Mouse (Mus musculus) frontal cortex, postnatal 14 days (tissue): ENCODE results near the gene Zbtb38.

Experiments
- DNase-seq, 2 experiments: peaks; one replicate each; pipeline ENCODE4 v3.0.0; 2022; ENCODE audit warnings: low spot score in 2 of 2

The Zbtb38 gene

DNA sequence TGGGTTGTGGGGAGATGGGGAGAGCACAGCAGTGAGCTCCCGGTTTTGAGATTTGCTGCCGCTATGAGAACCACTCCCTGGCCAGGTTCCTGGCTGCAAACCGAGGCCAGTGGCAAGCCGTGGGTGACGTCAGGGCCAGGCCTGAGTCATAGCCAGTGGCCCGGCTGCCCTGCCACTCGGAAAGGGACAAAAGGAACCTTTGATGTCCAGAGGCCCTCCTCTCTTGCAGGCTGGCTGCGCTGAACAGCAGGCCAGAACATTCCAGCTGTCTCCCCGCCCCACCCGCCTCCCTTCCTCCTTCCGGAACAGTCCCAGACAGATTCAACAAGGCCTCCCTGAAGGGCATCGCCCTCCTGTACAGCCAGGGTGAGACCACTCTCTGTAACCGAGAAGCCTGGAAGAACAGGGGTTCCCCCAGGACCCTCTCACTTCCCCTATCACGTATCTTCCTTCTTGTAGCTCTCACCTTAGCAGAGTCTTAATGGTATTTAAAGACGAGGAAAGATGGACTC lies at the start of gene Zbtb38:
Gene Zbtb38, minus strand, starts transcription at position 229 of the 512 bp plus-strand sequence.
- DNase-seq = peak in 1 of 2 experiments; percentile 49

GRCm38 (mm10) chr9:96800131-96800825 lies 47.6 kb upstream of the Zbtb38 start:
- DNase-seq = no peak

GRCm38 (mm10) chr9:96797311-96797710 lies 44.7 kb upstream of the Zbtb38 start:
- no peak for DNase-seq

DNA sequence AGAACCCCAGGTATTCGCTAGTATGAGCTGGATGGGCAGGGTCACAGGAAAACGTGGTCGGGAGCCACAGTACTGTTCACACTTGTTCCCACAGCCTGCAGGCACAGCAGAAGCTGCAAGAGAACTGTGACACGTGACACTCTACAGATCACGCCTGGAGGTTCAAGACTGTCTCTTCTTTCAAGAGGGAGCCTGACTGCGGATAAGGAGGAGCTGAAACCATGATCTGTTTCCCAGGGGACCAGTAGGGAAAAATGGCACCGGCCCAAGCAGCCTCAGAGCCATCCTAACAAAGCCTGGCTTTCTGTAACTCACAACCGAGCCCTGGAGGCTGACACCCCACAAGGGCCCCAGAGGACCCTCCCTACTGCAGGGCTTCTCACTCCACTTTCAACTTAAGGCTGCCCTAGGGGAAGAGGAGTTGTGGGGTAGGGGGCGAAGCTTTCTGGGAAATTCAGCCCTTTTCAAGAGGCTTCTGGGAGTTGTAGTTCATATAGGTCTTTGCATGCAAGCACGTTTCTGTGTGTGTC lies 42.8 kb upstream of the Zbtb38 start:
- peak; percentile 15 to 25 for DNase-seq

- DNase-seq = no peak
These were observed 42.0 kb upstream of the Zbtb38 start for GRCm38 (mm10) chr9:96794601-96795000.

DNA sequence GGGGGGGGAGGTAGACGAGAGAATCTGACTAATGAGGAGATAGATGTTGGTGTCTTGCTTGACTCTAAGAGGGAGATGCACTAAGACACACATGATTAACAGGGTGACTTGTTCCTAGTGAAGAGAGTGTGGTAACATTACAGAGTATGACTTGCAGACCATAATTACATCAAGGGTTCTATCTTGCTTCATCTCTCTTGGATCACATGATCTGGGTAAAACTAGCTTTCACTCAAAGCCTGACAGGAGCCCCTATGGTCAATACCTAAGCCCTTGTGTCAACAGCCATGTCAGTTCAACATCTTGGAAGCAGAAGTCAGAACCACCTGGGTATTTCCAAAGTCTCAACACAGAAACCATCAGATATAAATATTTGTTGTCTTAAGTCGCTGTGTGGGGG lies 39.9 kb upstream of the Zbtb38 start:
- no peak for DNase-seq

DNA sequence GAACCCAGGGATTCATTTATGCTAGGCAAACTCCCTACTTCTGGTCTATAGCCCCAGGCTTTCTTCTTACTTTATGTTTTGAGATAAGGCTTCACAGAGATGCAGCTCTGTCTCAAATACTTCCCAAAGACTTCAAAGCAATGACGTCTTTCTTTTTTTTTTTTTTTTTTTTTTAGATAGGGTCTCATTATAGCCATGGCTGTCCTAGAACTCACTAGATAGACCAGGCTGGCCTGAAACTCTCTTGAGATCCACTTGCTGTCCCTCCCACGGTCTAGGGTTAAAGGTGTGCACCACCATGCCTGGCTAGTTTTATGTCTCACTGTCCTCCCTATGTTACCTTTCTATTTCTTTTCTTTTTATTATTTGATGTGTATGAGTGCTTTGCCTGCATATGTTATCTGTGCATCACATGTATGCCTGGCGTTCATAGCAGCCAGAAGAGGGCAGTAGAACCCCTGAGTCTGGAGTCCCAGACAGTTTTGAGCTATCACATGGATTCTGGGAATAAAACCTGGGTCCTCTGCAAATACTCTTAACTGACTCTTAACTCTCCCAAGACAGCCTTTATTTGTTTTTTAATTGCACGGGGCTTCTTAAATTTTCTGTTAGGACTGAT lies 37.9 kb upstream of the Zbtb38 start:
- DNase-seq = no peak

- no peak for DNase-seq
These were observed 37.3 kb upstream of the Zbtb38 start for GRCm38 (mm10) chr9:96789906-96790305.

DNA sequence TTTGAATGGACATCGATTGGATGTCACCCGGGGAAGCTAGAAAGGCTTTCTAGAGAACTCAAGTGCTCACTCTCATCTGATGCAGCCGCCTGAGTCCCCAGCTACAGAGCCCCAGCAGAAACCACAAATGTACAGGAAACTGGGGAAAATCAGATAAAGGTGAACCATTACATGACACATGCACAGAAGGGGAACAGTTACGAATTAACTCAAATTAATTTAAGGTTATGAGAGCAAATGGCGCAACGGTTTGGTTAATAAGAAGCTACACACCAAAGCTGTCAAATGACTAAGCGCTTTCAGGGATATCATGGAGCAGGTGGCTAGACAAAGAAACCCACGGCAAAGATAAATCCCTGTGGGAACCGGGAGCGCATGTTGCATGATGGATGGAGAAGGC lies 35.2 kb upstream of the Zbtb38 start:
- no peak for DNase-seq

DNA sequence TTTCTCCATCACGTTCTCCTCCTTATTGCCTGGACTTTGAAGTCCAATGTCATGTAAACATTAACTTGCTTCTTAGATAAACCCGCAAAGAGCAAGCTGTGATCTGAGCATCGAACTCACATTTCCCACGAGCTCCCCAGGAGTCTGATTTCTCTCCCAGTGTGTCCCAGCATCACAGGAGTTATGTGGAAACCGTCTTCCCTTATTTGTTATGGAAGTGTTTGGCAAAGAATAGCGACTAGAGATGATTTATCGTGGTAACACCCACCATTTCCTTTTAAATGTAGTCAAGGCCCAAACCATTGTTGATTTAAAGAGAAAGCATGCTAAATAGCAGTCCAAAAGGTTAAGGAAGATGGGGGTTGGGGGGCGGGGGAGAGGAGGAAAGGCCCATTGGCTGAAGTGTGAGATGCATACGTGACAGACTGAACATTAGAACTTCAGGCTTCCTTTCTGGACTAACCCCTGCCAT lies 33.3 kb upstream of the Zbtb38 start:
- no peak for DNase-seq

DNA sequence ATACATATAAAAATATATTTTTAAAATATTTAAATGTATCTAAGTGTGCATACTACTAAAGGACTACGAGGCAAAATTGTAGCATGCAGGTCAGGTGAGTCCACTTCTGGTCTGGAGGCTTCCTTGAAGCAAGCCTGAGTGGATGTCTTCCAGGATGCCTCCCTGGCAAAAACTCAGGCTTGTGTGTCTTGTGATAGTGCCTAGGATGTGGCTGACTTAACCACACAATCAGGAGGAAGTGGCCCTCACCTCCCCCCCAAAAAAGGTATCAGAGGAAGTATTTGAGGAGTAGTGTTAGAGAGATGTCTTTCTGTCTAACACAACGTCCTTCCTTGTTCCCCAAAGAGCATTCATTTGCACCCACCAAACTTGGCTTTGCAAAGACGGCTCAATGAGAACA lies 32.6 kb upstream of the Zbtb38 start:
- DNase-seq = no peak

DNA sequence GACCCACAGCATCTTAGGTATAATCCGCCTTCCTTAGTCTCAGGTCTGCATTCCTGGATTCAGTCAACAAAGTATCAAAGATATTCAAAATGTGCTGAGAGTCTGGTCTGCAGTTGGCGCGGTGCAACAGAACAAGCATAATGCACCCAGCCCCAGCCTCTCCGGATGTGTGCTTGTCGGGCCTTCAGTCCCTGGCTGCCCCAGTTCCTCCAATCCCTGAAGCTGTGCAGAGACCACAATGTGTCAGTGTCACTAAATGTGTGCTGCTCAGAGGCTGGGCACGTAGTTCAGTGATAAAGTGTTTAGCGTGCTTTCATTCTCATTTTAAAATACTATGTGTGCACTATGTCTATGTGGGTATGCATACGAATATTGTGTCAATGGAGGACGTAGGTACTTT lies 31.0 kb upstream of the Zbtb38 start:
- no peak for DNase-seq

GRCm38 (mm10) chr9:96783258-96783657 lies 30.6 kb upstream of the Zbtb38 start:
- no peak for DNase-seq

DNA sequence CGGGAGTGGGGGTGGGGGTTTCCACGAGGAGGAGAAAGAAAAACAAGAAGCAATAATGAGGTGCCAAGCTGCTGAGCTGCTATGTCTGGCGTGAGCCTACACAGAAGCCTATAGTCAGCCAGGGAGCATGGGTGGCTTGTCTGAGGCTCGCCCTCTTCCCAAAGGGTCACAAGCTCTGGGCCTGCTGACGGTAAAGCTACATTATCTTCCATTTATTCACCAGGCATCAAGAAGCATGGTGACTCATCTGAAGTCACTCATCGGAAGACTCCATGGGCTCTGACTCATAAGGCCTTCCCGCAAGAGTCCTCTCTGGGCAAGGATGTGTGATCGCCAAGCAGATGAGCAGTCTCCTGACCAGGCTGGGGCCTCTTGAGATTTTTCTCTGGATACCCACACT lies 29.4 kb upstream of the Zbtb38 start:
- no peak for DNase-seq

DNA sequence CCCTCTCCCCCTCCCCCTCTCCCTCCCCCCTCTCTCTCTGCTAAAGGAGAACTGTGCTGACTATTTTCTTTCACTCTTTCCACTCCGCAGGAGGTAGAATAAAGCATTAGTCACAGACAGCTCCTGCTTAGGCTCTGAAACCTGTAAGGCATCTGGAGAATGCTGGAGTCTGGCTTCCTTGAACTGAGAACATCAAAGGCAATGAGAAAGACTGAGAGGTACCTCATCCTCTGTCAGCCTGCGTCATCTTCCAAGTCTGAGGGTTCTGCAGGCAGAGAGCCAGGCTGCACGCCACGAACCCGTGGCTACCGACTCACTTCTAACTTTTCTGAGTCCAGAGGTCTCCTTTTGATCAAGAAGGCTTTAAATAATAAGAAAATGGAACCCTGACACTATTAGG lies 20.5 kb upstream of the Zbtb38 start:
- no peak for DNase-seq

GRCm38 (mm10) chr9:96770443-96770842 lies 17.8 kb upstream of the Zbtb38 start:
- DNase-seq = no peak

DNA sequence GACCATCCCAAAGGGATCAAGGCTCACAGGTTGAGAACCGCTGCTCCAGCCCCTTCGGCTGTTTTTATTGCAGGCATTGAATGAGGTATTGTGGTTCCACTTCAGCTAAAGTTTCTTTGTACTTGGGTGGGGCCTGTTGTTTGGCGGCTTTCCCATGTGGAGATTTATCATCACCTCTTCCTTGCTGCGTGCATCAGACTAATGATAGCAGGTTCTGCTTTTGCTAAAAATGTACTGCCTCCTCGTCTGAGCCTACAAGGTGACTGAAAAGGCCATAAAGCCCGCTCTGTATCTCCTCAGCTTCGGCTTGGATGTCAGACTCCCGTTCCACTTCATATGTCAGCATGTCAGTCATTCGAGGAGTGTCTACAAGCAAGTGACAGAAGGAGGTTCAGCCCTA lies 17.0 kb upstream of the Zbtb38 start:
- no peak for DNase-seq

- DNase-seq = no peak
These were observed 15.2 kb upstream of the Zbtb38 start for GRCm38 (mm10) chr9:96767874-96768273.

DNA sequence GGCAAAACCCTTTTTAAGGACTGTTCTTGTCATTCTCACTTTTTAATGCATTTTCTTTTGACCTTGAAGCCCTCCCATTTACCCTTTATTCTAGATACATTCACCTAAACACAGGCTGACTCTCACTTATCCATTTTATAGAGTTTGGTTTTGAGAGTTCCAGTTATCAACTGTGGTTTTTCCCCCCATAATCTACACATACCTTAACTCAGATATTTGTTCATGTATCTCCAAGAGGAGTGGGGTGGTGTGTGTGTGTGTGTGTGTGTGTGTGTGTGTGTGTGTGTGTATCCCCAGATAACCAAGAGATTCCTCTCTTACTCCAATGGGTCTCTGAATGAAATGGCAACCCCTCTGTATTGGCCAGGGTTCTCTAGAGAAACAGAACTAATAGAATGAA lies 13.4 kb upstream of the Zbtb38 start:
- no peak for DNase-seq

DNA sequence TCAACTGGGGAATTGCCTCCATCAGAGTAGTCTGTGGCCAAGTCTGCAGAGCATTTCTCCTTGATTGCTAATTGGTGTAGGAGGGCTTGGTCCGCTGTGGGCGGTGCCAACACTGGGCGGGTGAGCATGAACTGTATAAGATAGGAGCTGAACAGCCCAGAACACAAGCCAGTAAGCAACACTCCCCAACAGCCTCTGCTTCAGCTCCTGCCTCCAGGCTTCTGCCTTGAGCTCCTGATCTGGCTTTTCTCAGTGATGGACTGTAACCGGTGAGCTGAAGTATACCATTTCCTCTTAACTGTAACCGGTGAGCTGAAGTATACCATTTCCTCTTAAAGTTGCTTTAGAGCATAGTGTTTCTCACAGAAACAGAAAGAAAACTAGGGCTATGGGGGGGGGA lies 12.8 kb upstream of the Zbtb38 start:
- DNase-seq = no peak

DNA sequence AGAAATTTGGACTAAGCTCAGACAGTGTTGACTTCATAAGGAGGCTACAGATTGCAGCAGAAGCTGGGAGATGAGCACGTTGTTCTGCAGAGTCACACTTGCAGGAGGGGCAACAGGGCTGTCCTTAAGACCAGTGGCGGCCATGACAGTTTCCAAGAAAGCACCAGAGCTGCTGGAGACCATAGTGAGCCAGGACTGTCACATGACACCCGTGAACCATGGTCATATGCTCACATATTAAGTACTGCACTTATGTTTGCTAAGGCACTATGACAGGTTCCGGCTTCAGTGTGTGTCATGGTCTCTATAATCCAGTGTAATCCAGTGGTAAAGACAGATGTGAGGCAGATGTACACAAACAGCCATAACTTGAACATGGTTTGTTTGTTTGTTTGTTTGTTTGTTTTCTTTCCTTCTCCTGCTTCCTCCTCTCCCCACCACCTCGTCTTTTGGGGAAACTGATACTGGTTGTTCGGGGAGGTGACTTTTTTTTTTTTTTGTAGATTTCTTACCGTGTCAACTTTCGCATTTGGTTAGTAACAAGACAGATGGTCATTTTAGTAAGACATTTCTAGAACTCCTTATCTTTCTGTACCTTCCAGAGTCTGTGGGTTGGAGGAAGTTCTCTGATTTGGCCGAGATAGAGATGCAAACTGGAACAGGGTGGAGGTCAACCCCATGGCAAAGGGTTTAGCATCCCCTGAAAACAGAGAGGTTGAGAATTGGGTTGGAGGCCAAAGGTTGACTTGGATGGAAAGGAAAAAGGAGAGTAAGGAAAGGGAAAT lies 11.4 kb upstream of the Zbtb38 start:
- no peak for DNase-seq

DNA sequence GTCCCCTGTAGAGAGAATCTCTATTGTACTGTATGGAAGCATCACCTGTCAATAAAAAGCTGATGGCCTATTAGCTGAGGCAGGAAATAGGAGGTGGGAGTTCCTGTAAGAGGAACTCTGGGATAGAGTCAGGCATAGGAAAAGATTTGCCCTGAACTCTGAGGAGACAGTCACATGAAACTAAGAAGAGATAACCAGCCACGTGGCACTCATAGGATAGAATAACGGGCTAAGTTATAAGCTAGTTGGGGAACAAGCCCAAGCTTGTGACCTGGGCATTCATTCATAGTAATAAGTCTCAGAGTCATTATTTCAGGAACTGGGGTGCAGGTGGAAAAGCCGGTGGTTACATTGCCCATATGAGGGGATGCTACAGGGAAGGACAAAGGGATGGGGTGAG lies 10.4 kb upstream of the Zbtb38 start:
- no peak for DNase-seq
